Mouse (Mus musculus) liver, embryonic 14.5 days (tissue): ENCODE results near the gene Gfpt1. TPM values are rescaled to one million over a fixed set of nuclear protein-coding genes. Genes with fewer than 3 reads are reported as not detected.

Experiments used
- ATAC-seq: fragments of 200-750 bp; cut with Nextera tagmentation; 2 replicates; pipeline ENCODE4 v1.8.0; 2017; ENCODE audit warnings: moderate number of reproducible peaks, mild to moderate bottlenecking, moderate library complexity; ENCODE audit not compliant: insufficient read depth
- DNase-seq, 3 experiments: peaks; one replicate each; pipeline ENCODE4 v3.0.0-alpha.2; 2012 to 2013; ENCODE audit warnings: low read depth in 3 of 3, low spot score in 3 of 3
- H3K27ac ChIP-seq: fragments of 300-500 bp; sonication (generic); 2 replicates; pipeline ENCODE4 v1.5.1; 2014; ENCODE audit warnings: moderate library complexity, mild to moderate bottlenecking, control low read depth, inconsistent platforms
- H3K27me3 ChIP-seq: fragments of 300-500 bp; sonication (generic); 2 replicates; pipeline ENCODE4 v1.6.1; 2014; ENCODE audit warnings: mild to moderate bottlenecking, low read length, moderate library complexity; ENCODE audit not compliant: control insufficient read depth, insufficient read depth
- H3K36me3 ChIP-seq: fragments of 300-500 bp; sonication (generic); replicated peaks from 2 replicates; pipeline ENCODE4 v1.6.1; 2014; ENCODE audit warnings: low read depth; ENCODE audit not compliant: control insufficient read depth, insufficient read depth
- H3K4me1 ChIP-seq, 2 experiments: fragments of 200-500 bp in 1 of 2; fragments of 300-500 bp in 1 of 2; sonication (generic) in 1 of 2; replicated peaks; 2 replicates each; pipeline ENCODE4 v1.6.1; 2012 to 2014; ENCODE audit warnings: antibody characterized with exemption in 1 of 2, inconsistent platforms in 1 of 2, low read length in 1 of 2; ENCODE audit not compliant: control insufficient read depth in 2 of 2, insufficient read depth in 2 of 2
- H3K4me2 ChIP-seq: fragments of 300-500 bp; sonication (generic); 2 replicates; pipeline ENCODE4 v1.6.1; 2014; ENCODE audit warnings: low read depth, mild to moderate bottlenecking, control low read depth, moderate library complexity
- H3K4me3 ChIP-seq, 2 experiments: fragments of 200-500 bp in 1 of 2; fragments of 300-500 bp in 1 of 2; sonication (generic) in 1 of 2; 2 replicates each; pipeline ENCODE4 v1.5.1; 2012 to 2014; ENCODE audit warnings: low read depth in 2 of 2, low read length in 2 of 2, mild to moderate bottlenecking in 2 of 2, control low read depth in 1 of 2, inconsistent platforms in 1 of 2, moderate library complexity in 1 of 2; ENCODE audit not compliant: insufficient read depth in 1 of 2
- H3K9ac ChIP-seq: fragments of 300-500 bp; sonication (generic); replicated peaks from 2 replicates; pipeline ENCODE4 v1.6.1; 2014; ENCODE audit warnings: mild to moderate bottlenecking, control low read depth, moderate library complexity
- H3K9me3 ChIP-seq: fragments of 300-500 bp; sonication (generic); 2 replicates; pipeline ENCODE4 v1.6.1; 2016; ENCODE audit warnings: low read length, mixed read lengths; ENCODE audit not compliant: control insufficient read depth
- CTCF ChIP-seq: IDR thresholded peaks from 2 replicates; pipeline ENCODE4 v1.5.1; 2016; ENCODE audit warnings: antibody characterized with exemption, low read depth, control low read depth
- EP300 ChIP-seq: IDR thresholded peaks from 2 replicates; pipeline ENCODE4 v1.6.1; 2016; ENCODE audit warnings: antibody characterized with exemption, low read depth
- WGBS: fragments of 180-500 bp; shearing (Covaris S2); extraction: QIAGEN DNeasy Blood & Tissue Kit; methylation state at CpG from one replicate; pipeline ENCODE4 v1.1.7; 2014; ENCODE audit not compliant: insufficient replicate concordance; 5-methylcytosine and 5-hydroxymethylcytosine counted together
- polyA plus RNA-seq, 2 experiments: library from polyadenylated mRNA; depleted of rRNA in 1 of 2; stranded (reverse) in 1 of 2; unstranded in 1 of 2; fragments of >200 nt; fragmentation: Nextera tagmentation in 1 of 2; extraction: Ambion mirVana in 1 of 2; gene quantifications; 2 replicates each; pipeline versions ENCODE4 v1.2.1 to v1.2.3; 2012 to 2014

The Gfpt1 gene
- polyA plus RNA-seq, 2 experiments: 5.2 to 5.5 TPM

DNA sequence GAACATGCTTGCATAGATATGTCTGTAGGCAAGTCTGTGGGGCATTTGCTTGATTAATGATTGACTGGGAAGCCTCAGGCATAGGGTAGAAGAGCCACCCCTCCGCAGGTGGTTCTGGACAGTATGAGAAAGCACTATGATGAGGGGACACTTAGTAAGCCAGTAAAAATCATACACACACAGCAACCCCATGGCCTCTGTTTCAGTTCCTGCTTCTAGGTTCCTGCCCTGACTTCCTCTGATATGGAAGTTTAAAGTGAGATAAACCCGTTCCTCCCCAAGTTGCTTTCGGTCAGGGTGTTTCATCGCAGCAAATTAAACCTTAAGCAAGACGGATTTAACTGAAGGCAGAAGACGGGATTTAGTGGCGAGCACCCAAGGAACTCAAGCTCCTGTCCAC lies 88.0 kb downstream of the Gfpt1 start:
- H3K9ac ChIP-seq: no peak overlapping the region
- no peak for DNase-seq
- no peaks in the 10 kb centered on the region for H3K9me3 ChIP-seq
- ATAC-seq: no peak
- H3K4me1 ChIP-seq: peaks cover 0 to 8% of the 10 kb centered on the region in 2 experiments; a peak in 1 of 4 replicates
- no peaks in the 10 kb centered on the region for H3K27me3 ChIP-seq
- WGBS: 67% methylated on average over 7 of the region's 7 CpGs
- no peak overlapping the region for H3K4me3 ChIP-seq
- H3K27ac ChIP-seq: no peak overlapping the region
- H3K4me2 ChIP-seq: no peak overlapping the region
- H3K36me3 ChIP-seq: no peaks in the 10 kb centered on the region
- TF ChIP-seq CTCF (no peak), EP300 (no peak)

DNA sequence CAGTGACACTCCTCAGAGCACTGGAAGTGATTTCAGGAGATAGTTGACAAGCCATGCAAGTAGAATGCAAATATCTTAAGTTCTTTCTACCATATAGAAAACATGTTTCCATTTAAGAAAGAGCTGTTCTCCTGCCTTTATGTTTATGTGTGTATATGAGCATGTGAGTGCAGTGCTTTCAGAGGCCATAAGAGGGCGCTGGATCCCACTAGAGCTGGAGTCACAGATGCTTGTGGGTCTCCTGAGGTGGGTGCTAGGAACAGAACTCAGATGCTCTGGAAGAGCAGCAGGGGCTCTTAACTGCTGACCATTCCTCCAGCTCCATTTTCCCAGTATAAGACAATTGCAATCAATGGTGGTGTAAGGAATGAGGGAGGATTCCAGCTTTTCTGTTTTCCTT lies 88.4 kb downstream of the Gfpt1 start:
- H3K4me3 ChIP-seq: no peak overlapping the region
- no peaks in the 10 kb centered on the region for H3K9me3 ChIP-seq
- ATAC-seq (no peak), DNase-seq (no peak)
- H3K27me3 ChIP-seq: no peaks in the 10 kb centered on the region
- H3K27ac ChIP-seq: no peak overlapping the region
- TF ChIP-seq EP300 (no peak), CTCF (peak; percentile 44)
- H3K4me1 ChIP-seq: peaks cover 0 to 8% of the 10 kb centered on the region in 2 experiments; a peak in 1 of 4 replicates
- 37% methylated on average over 1 of the region's 1 CpGs for WGBS
- H3K4me2 ChIP-seq: no peak overlapping the region
- no peaks in the 10 kb centered on the region for H3K36me3 ChIP-seq
- H3K9ac ChIP-seq: no peak overlapping the region

DNA sequence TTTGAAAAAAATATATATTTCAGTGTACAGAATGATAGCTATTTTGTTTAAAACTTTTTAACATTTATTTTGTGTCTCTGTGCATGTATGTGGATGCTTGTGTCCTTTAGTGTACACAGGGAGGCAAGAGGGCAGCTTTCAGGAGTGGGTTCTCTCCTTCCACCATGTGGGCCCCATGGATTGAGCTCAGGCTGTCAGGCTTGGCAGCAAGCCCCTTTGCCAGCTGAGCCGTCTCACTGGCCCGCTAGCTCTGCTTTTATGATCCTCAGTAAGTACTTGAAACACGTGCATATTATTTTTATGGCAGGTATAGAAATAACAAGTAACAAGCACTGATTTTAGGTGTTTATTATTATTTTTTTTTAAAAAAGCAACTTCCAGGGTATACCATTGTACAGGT lies 90.9 kb downstream of the Gfpt1 start:
- no peaks in the 10 kb centered on the region for H3K9me3 ChIP-seq
- H3K4me1 ChIP-seq: peaks cover 8% of the 10 kb centered on the region in 2 experiments
- no peak overlapping the region for H3K4me2 ChIP-seq
- H3K9ac ChIP-seq: no peak overlapping the region
- no peak for ATAC-seq
- H3K36me3 ChIP-seq: no peaks in the 10 kb centered on the region
- WGBS: 62% methylated on average over 3 of the region's 3 CpGs
- H3K27ac ChIP-seq: no peak overlapping the region
- no peaks in the 10 kb centered on the region for H3K27me3 ChIP-seq
- no peak overlapping the region for H3K4me3 ChIP-seq
- no peak for DNase-seq
- TF ChIP-seq EP300: no peak
- TF ChIP-seq CTCF: no peak

DNA sequence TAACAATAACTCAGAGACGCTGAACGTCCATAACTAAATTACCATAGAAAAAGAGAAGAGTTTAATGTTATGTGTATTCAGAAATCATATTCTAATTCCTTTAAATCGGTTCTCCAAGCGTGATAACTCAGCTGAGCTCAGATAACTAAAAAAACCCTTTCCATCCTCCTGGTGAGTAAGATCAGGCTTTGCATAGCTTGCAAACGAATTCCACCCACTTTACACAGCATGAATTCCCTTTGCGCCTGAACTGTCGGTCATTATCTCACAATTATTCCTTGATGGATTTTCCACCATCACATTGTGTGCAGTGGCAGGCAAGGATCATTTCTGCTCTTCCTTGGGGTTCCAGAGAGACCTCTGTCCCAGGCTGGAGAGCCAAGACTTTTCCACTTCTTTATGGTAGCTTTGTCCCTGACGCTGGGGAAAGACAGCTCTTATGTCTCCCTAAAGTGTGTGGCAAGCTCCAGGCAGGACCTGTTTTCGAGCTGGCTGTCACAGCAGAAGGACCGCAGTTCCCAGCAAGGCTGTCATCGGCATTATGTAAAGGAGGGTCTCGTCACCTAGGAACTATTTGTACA lies 91.4 kb downstream of the Gfpt1 start:
- DNase-seq (no peak), ATAC-seq (no peak)
- TF ChIP-seq EP300: no peak
- TF ChIP-seq CTCF: no peak
- Histone ChIP-seq H3K9me3 (no peaks in the 10 kb centered on the region), H3K36me3 (no peaks in the 10 kb centered on the region), H3K27ac (no peak overlapping the region), H3K27me3 (no peaks in the 10 kb centered on the region), H3K4me3 (no peak overlapping the region), H3K4me1 (peaks cover 13 to 14% of the 10 kb centered on the region in 2 experiments), H3K4me2 (no peak overlapping the region), H3K9ac (no peak overlapping the region)
- 64% methylated on average over 12 of the region's 12 CpGs for WGBS

DNA sequence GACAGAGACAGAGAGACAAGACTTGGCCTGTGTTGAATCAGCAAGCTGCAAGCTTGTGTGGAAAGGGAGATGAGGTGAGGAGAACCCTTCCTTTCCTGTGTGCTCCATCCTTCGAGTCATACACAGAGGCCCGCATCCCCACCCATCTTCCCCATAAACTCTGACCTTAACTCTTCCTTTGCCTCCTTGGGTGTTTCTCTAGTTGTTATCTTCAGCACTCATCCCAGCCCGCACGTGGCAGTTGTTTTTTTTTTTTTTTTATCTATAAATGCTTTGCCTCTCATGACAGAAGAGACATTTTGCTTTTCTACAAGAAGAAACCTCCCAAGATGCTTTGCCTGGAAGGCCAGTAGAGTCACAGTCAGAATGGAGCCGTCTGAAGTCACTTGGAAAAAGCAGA lies 95.8 kb downstream of the Gfpt1 start:
- Histone ChIP-seq H3K9me3 (no peaks in the 10 kb centered on the region), H3K36me3 (no peaks in the 10 kb centered on the region), H3K27ac (peak overlapping the region; percentile 3), H3K4me2 (peak overlapping the region; percentile 14; the same call in 1 of the 2 replicates), H3K9ac (no peak overlapping the region), H3K4me3 (no peak overlapping the region), H3K4me1 (peaks cover 27% of the 10 kb centered on the region in 2 experiments), H3K27me3 (no peaks in the 10 kb centered on the region)
- 21% methylated on average over 5 of the region's 5 CpGs for WGBS
- peak; percentile 38; the same call in 1 of the 2 replicates for TF ChIP-seq EP300
- TF ChIP-seq CTCF: no peak
- ATAC-seq (peak; percentile 70), DNase-seq (peak in 1 of 3 experiments; percentile 46)
